Mouse (Mus musculus): ENCODE results near the gene Cyp4x1. TPM values are rescaled to one million over a fixed set of nuclear protein-coding genes. Genes with fewer than 3 reads are reported as not detected.

The Cyp4x1 gene
- polyA plus RNA-seq, 1 experiment from 2014 or later, result 0.10 TPM

DNA sequence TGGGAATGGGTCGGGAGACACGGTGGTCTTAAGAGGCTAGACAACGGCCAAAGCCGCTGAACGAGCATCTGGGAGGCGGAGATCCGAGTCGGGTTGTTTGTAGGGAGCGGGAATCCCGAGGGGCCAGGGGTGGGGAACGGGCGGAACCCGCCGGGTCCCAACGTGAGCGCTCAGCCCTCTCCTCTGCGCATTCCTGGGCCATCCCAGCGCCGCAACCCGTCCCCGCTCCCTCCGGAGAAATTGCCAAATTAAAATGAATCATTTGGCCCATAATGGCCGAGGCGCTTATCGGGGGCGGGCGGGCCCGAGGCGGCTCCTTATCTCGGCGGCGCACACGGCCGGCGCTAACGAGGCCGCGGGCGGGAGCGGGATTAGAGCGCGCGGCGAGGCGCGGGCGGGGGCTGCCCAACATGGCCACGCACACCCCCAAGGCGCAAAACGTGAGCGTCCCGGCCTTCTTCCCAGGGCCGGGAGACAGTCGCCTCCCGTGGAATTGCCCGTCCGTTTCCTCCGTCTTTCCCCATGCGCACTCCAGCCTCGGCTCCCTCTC is 77.6 kb downstream of the Cyp4x1 start, which contains the start of gene Tal1:
Gene Tal1, plus strand, starts transcription at position 56 of the 550 bp plus-strand sequence.
- H3K4me1 ChIP-seq (ENCODE audit: control insufficient read depth, insufficient read depth, low read length), result peaks cover 15% of the 10 kb centered on the region
- no peaks in the 10 kb centered on the region for H3K36me3 ChIP-seq (ENCODE audit: control insufficient read depth, insufficient read depth, low read length)
- H3K4me2 ChIP-seq, result peak within 1 kb of the TSS; percentile 75
- no peaks in the 10 kb centered on the region for H3K9me3 ChIP-seq (replicated peaks; ENCODE audit: control insufficient read depth, low read length)
- peak within 1 kb of the TSS; percentile 88 for H3K27ac ChIP-seq (ENCODE audit: low read depth, low read length)
- H3K27me3 ChIP-seq (ENCODE audit: control insufficient read depth, insufficient read depth, low read length), result peaks cover 71% of the 10 kb centered on the region
- under 1% methylated on average over 53 of the region's 60 CpGs for WGBS (ENCODE audit: insufficient replicate concordance)
- peak within 1 kb of the TSS; percentile 90 for H3K9ac ChIP-seq (ENCODE audit: low read depth, low read length)
- peak within 1 kb of the TSS; percentile 56 for H3K4me3 ChIP-seq (ENCODE audit: low read depth, low read length)
- peak; percentile 81 for ATAC-seq (replicated peaks; ENCODE audit: insufficient number of reproducible peaks, low FRiP score, low TSS enrichment)

Other genes starting within 250 kb of the Cyp4x1 start
- gene Foxd2, start 225.4 kb downstream of the Cyp4x1 start, polyA plus RNA-seq (2014; fragmentation: Nextera tagmentation; extraction: Ambion mirVana), result 0.14 and 0.17 TPM in 2 replicates
- gene Foxe3, start 208.3 kb downstream of the Cyp4x1 start, polyA plus RNA-seq (2014; fragmentation: Nextera tagmentation; extraction: Ambion mirVana), result not detected in 2 replicates
- gene Cmpk1, start 147.0 kb downstream of the Cyp4x1 start, polyA plus RNA-seq (2014; fragmentation: Nextera tagmentation; extraction: Ambion mirVana), result 70.0 and 76.9 TPM in 2 replicates
- gene Stil, start 134.1 kb downstream of the Cyp4x1 start, polyA plus RNA-seq (2014; fragmentation: Nextera tagmentation; extraction: Ambion mirVana), result 15.1 and 15.3 TPM in 2 replicates
- 10.1 and 14.1 TPM in 2 replicates for gene Tal1, start 77.9 kb downstream of the Cyp4x1 start, polyA plus RNA-seq (2014; fragmentation: Nextera tagmentation; extraction: Ambion mirVana)
- 57.3 and 66.1 TPM in 2 replicates for gene Pdzk1ip1, start 45.6 kb downstream of the Cyp4x1 start, polyA plus RNA-seq (2014; fragmentation: Nextera tagmentation; extraction: Ambion mirVana)
- gene Cyp4a29, start 107.8 kb upstream of the Cyp4x1 start, polyA plus RNA-seq (2014; fragmentation: Nextera tagmentation; extraction: Ambion mirVana), result not detected in 2 replicates
- gene Cyp4a12a, start 164.8 kb upstream of the Cyp4x1 start, polyA plus RNA-seq (2014; fragmentation: Nextera tagmentation; extraction: Ambion mirVana), result not detected in 2 replicates